In genomic region chr11:100369822-100370221, GRCm38 (mm10) we compare ENCODE assay signal across 36 mouse cellular contexts. TPM values are rescaled to one million over a fixed set of nuclear protein-coding genes. Genes with fewer than 3 reads are reported as not detected.
DNase-seq lines count a peak whose midpoint lies in the region; ATAC-seq and TF ChIP-seq lines count a peak whose summit lies in the region.
"Had no signal": no experiment of that assay in that cellular context is flagged by ENCODE, and none has a peak within 500 bp of the region (broad histone marks: within the 10 kb centered on the region; RNA-seq: fewer than 3 reads in every experiment).

No protein-coding gene starts in this region.

- intact Hi-C loops in gastrocnemius, adult 2 months (cut with DNase I) = no loop called here
- intact Hi-C loops in gastrocnemius, postnatal 36 days (cut with DNase I) = no loop called here

- ATAC-seq in heart, embryonic 16.5 days (replicated peaks; ENCODE audit: extremely low read depth, insufficient read depth, low FRiP score) = no peak
- ATAC-seq in megakaryocyte, adult 5-6 weeks (ENCODE audit: poor library complexity, severe bottlenecking) = peak; percentile 60
- ATAC-seq: activated CD4-positive, CD25-positive, alpha-beta regulatory T cell, adult 4 months; forebrain, postnatal 0 days; hindbrain, embryonic 16.5 days had no signal

- WGBS in heart, embryonic 16.5 days = 46% methylated on average over 8 of the region's 8 CpGs

- H3K4me3 ChIP-seq in gastrocnemius, adult 2 months = no peak overlapping the region
- H3K4me3 ChIP-seq in heart, embryonic 16.5 days (ENCODE audit: low read length) = no peak overlapping the region
- H3K4me3 ChIP-seq: erythroblast, embryonic 14.5 days; kidney, embryonic 15.5 days; layer of hippocampus, adult 2 months; left cerebral cortex, adult 2 months; limb, embryonic 12.5 days; liver, embryonic 15.5 days; midbrain, embryonic 10.5 days; myocyte; neural tube, embryonic 12.5 days had no signal

- H3K4me1 ChIP-seq in heart, embryonic 16.5 days (ENCODE audit: control insufficient read depth, insufficient read depth, low read length) = 0 out of 2 replicates have a peak, but pooled peaks cover 3% of the 10 kb centered on the region
- H3K4me1 ChIP-seq: liver, embryonic 15.5 days; neural tube, embryonic 12.5 days had no signal

- H3K27ac ChIP-seq in gastrocnemius, adult 2 months = peak overlapping the region; percentile 10; the same call in 1 of the 2 replicates
- peak overlapping the region; percentile 4; the same call in 1 of the 2 replicates for H3K27ac ChIP-seq in heart, embryonic 16.5 days (ENCODE audit: low read length)
- H3K27ac ChIP-seq: kidney, embryonic 15.5 days; layer of hippocampus, adult 2 months; left cerebral cortex, adult 2 months; limb, embryonic 12.5 days; liver, embryonic 15.5 days; midbrain, embryonic 10.5 days; neural tube, embryonic 12.5 days had no signal

- TF ChIP-seq CTCF in gastrocnemius, adult 2 months (IDR thresholded peaks at IDR 0.05) = no peak

- peak; percentile 71 for DNase-seq in cerebellum, adult 11-12 months
- no peak for DNase-seq in cerebellum, postnatal 10 days
- no peak for DNase-seq in gastrocnemius, adult 2 months
- no peak for DNase-seq in gastrocnemius, postnatal 36 days
- DNase-seq in heart, postnatal 4 days = no peak
- DNase-seq in layer of hippocampus, adult 11-12 months (ENCODE audit: low spot score) = no peak
- DNase-seq: adrenal gland, adult 2 months; adrenal gland, postnatal 36 days; forebrain, postnatal 0 days; gastrocnemius, postnatal 10 days; kidney, adult 18-20 months; lung, embryonic 14.5 days; lung, postnatal 14 days; thymus, adult 2 months had no signal

- peaks cover 48% of the 10 kb centered on the region for H3K36me3 ChIP-seq in heart, embryonic 16.5 days (ENCODE audit: control insufficient read depth, insufficient read depth)

- no peaks in the 10 kb centered on the region for H3K9me3 ChIP-seq in heart, embryonic 16.5 days (replicated peaks; ENCODE audit: control insufficient read depth, low read length)
- H3K9me3 ChIP-seq: kidney, embryonic 15.5 days; limb, embryonic 12.5 days; liver, embryonic 15.5 days; midbrain, embryonic 10.5 days; neural tube, embryonic 12.5 days had no signal

- H3K4me2 ChIP-seq in heart, embryonic 16.5 days (ENCODE audit: low read depth, low read length) = no peak overlapping the region
- H3K4me2 ChIP-seq: kidney, embryonic 15.5 days; limb, embryonic 12.5 days; liver, embryonic 15.5 days; lung, embryonic 14.5 days; neural tube, embryonic 12.5 days had no signal

- no peak overlapping the region for H3K9ac ChIP-seq in heart, embryonic 16.5 days (ENCODE audit: low read length)
- H3K9ac ChIP-seq: forebrain, postnatal 0 days; kidney, embryonic 15.5 days; limb, embryonic 12.5 days; liver, embryonic 15.5 days; lung, embryonic 14.5 days; neural tube, embryonic 12.5 days had no signal

- H3K27me3 ChIP-seq in heart, embryonic 16.5 days (ENCODE audit: control insufficient read depth, insufficient read depth, low read length) = no peaks in the 10 kb centered on the region
- H3K27me3 ChIP-seq: kidney, embryonic 15.5 days; limb, embryonic 12.5 days; liver, embryonic 15.5 days; neural tube, embryonic 12.5 days had no signal

RNA-seq across cellular contexts. Expression of gene Hap1, which starts 13.9 kb away (rescaled TPM):
- under 1 TPM in 1 of 2 experiments, not detected in 1; 0.14 TPM for total RNA-seq in gastrocnemius, adult 2 months (2021)
- total RNA-seq in gastrocnemius, postnatal 36 days (2021) = under 1 TPM in 1 of 2 experiments, not detected in 1; 0.23 TPM
- polyA plus RNA-seq in heart, embryonic 16.5 days (2015; fragmentation: Nextera tagmentation; extraction: Ambion mirVana) = 5.6 and 5.8 TPM in 2 replicates
- 1 to 10 TPM; 3.1 to 4.1 TPM for total RNA-seq in heart, postnatal 4 days (2021)
- total RNA-seq in megakaryocyte, adult 5-6 weeks (2015) = not detected in 2 replicates
- total RNA-seq in megakaryocyte, adult 5-6 weeks (2017) = not detected in 2 replicates

RNA-seq across cellular contexts. Expression of gene Jup, which starts 27.7 kb away (rescaled TPM):
- 100 to 1,000 TPM in 1 of 2 experiments, 10 to 100 TPM in 1; 68.6 to 104 TPM for total RNA-seq in gastrocnemius, adult 2 months (2021)
- 10 to 100 TPM; 73.8 to 80.2 TPM for total RNA-seq in gastrocnemius, postnatal 36 days (2021)
- polyA plus RNA-seq in heart, embryonic 16.5 days (2015; fragmentation: Nextera tagmentation; extraction: Ambion mirVana) = 140 and 155 TPM in 2 replicates
- total RNA-seq in heart, postnatal 4 days (2021) = 100 to 1,000 TPM; 223 to 234 TPM
- 3.5 and 3.9 TPM in 2 replicates for total RNA-seq in megakaryocyte, adult 5-6 weeks (2015)
- 1.5 and 5.1 TPM in 2 replicates for total RNA-seq in megakaryocyte, adult 5-6 weeks (2017)

RNA-seq across cellular contexts. Expression of gene Gast, which starts 35.6 kb away (rescaled TPM):
- not detected for total RNA-seq in gastrocnemius, adult 2 months (2021)
- total RNA-seq in gastrocnemius, postnatal 36 days (2021) = not detected
- not detected in 2 replicates for polyA plus RNA-seq in heart, embryonic 16.5 days (2015; fragmentation: Nextera tagmentation; extraction: Ambion mirVana)
- not detected for total RNA-seq in heart, postnatal 4 days (2021)
- total RNA-seq in megakaryocyte, adult 5-6 weeks (2015) = not detected in 2 replicates
- not detected in 2 replicates for total RNA-seq in megakaryocyte, adult 5-6 weeks (2017)
- total RNA-seq: adrenal gland, adult 2 months; adrenal gland, postnatal 36 days; CH12.LX; forebrain, postnatal 0 days; gastrocnemius, postnatal 10 days; heart, adult 18-20 months; layer of hippocampus, adult 2 months; layer of hippocampus, postnatal 14 days; left cerebral cortex, adult 2 months; left cerebral cortex, postnatal 25 days; liver, adult 2 months; midbrain, postnatal 0 days had no signal
- polyA plus RNA-seq: activated CD4-positive, CD25-positive, alpha-beta regulatory T cell, adult 4 months; adrenal gland, adult 2 months; C2C12; heart, postnatal 0 days; hindbrain, embryonic 11.5 days; hindbrain, embryonic 16.5 days; kidney, embryonic 15.5 days; limb, embryonic 12.5 days; liver, adult 2 months; liver, embryonic 15.5 days; lung, embryonic 14.5 days; midbrain, embryonic 10.5 days; myocyte; neural tube, embryonic 12.5 days had no signal

RNA-seq across cellular contexts. Expression of gene P3h4, which starts 44.8 kb away (rescaled TPM):
- 1 to 10 TPM; 2.0 to 4.6 TPM for total RNA-seq in gastrocnemius, adult 2 months (2021)
- 1 to 10 TPM; 3.6 to 4.1 TPM for total RNA-seq in gastrocnemius, postnatal 36 days (2021)
- 50.8 and 52.6 TPM in 2 replicates for polyA plus RNA-seq in heart, embryonic 16.5 days (2015; fragmentation: Nextera tagmentation; extraction: Ambion mirVana)
- 10 to 100 TPM; 28.0 to 30.0 TPM for total RNA-seq in heart, postnatal 4 days (2021)
- total RNA-seq in megakaryocyte, adult 5-6 weeks (2015) = not detected in 2 replicates
- 0.08 TPM in 1 of 2 replicates, not detected in the other for total RNA-seq in megakaryocyte, adult 5-6 weeks (2017)
- total RNA-seq: CH12.LX had no signal
- polyA plus RNA-seq: activated CD4-positive, CD25-positive, alpha-beta regulatory T cell, adult 4 months; erythroblast, embryonic 14.5 days had no signal

RNA-seq across cellular contexts. Expression of gene Fkbp10, which starts 45.7 kb away (rescaled TPM):
- total RNA-seq in gastrocnemius, adult 2 months (2021) = 1 to 10 TPM; 1.9 to 4.5 TPM
- total RNA-seq in gastrocnemius, postnatal 36 days (2021) = 1 to 10 TPM; 5.1 to 6.5 TPM
- polyA plus RNA-seq in heart, embryonic 16.5 days (2015; fragmentation: Nextera tagmentation; extraction: Ambion mirVana) = 89.4 and 98.0 TPM in 2 replicates
- total RNA-seq in heart, postnatal 4 days (2021) = 10 to 100 TPM; 68.8 to 76.1 TPM
- total RNA-seq in megakaryocyte, adult 5-6 weeks (2015) = 0.09 TPM in 1 of 2 replicates, not detected in the other
- not detected in 2 replicates for total RNA-seq in megakaryocyte, adult 5-6 weeks (2017)
- polyA plus RNA-seq: activated CD4-positive, CD25-positive, alpha-beta regulatory T cell, adult 4 months had no signal

Comparison
In these comparisons a context has a peak if more than half of its experiments do, and no peak if none do; other contexts are left out.
1. RNA of gene Jup, which starts 27.7 kb away (total RNA-seq): 223 to 234 TPM in heart, postnatal 4 days, 68.6 to 104 TPM in gastrocnemius, adult 2 months and 73.8 to 80.2 TPM in gastrocnemius, postnatal 36 days; 1.5 to 5.1 TPM in megakaryocyte, adult 5-6 weeks; every median in the first group is over 10 times any median in the second.